Mouse (Mus musculus) cerebellum, postnatal 14 days (tissue): ENCODE results near the gene Yipf4.
"Not testable (repeated sequence)": the region's sequence is repeated elsewhere in the genome, so short reads cannot be mapped to it uniquely, and the experiment has no call there.

ENCODE experiments used
- DNase-seq, 2 experiments: peaks; one replicate each; pipeline ENCODE4 v3.0.0; 2021; ENCODE audit warnings: mixed read lengths in 2 of 2

Yipf4 gene

GRCm38 (mm10) chr17:74489024-74489900 is at the start of gene Yipf4:
Gene Yipf4 (plus strand): TSS chr17:74489493.
- DNase-seq = peak; percentile 97

- no peak for DNase-seq
Measured at GRCm38 (mm10) chr17:74440486-74440885, 48.8 kb upstream of the Yipf4 start.

- no peak for DNase-seq
Measured at GRCm38 (mm10) chr17:74449776-74450175, 39.5 kb upstream of the Yipf4 start.

GRCm38 (mm10) chr17:74453928-74454327 is 35.4 kb upstream of the Yipf4 start:
- DNase-seq = no peak

- DNase-seq = no peak
Measured at GRCm38 (mm10) chr17:74454660-74455059, 34.6 kb upstream of the Yipf4 start.

GRCm38 (mm10) chr17:74455426-74455825 is 33.9 kb upstream of the Yipf4 start:
- no peak for DNase-seq

GRCm38 (mm10) chr17:74456825-74457224 is 32.5 kb upstream of the Yipf4 start:
- no peak for DNase-seq

- no peak for DNase-seq
Measured at GRCm38 (mm10) chr17:74457972-74458677, 31.2 kb upstream of the Yipf4 start.

GRCm38 (mm10) chr17:74458711-74459408 is 30.4 kb upstream of the Yipf4 start, which contains the start of gene Nlrc4:
Gene Nlrc4 (minus strand): TSS chr17:74459142.
- DNase-seq = no peak

GRCm38 (mm10) chr17:74463510-74463909 is 25.8 kb upstream of the Yipf4 start:
- DNase-seq = no peak

GRCm38 (mm10) chr17:74467981-74468380 is 21.3 kb upstream of the Yipf4 start:
- not testable (repeated sequence) for DNase-seq

- DNase-seq = not testable (repeated sequence)
Measured at GRCm38 (mm10) chr17:74470133-74470532, 19.2 kb upstream of the Yipf4 start.

GRCm38 (mm10) chr17:74480361-74481069 is 8.8 kb upstream of the Yipf4 start:
- DNase-seq = no peak

- no peak for DNase-seq
Measured at GRCm38 (mm10) chr17:74489901-74490220, 568 bp downstream of the Yipf4 start.

GRCm38 (mm10) chr17:74491565-74491964 is 2.3 kb downstream of the Yipf4 start:
- no peak for DNase-seq

- no peak for DNase-seq
Measured at GRCm38 (mm10) chr17:74500204-74500603, 10.9 kb downstream of the Yipf4 start.

- no peak for DNase-seq
Measured at GRCm38 (mm10) chr17:74501085-74501484, 11.8 kb downstream of the Yipf4 start.

GRCm38 (mm10) chr17:74507934-74508333 is 18.6 kb downstream of the Yipf4 start:
- DNase-seq = no peak

- no peak for DNase-seq
Measured at GRCm38 (mm10) chr17:74508600-74508999, 19.3 kb downstream of the Yipf4 start.

GRCm38 (mm10) chr17:74512308-74512707 is 23.0 kb downstream of the Yipf4 start:
- no peak for DNase-seq

GRCm38 (mm10) chr17:74522797-74523723 is 33.8 kb downstream of the Yipf4 start:
- DNase-seq = no peak

- no peak for DNase-seq
Measured at GRCm38 (mm10) chr17:74526117-74526516, 36.8 kb downstream of the Yipf4 start.
